Mouse (Mus musculus) G1E (cell line): Measurements from ENCODE around the gene Gm21987.

Experiments
- CTCF ChIP-seq: IDR thresholded peaks from 2 replicates; pipeline ENCODE4 v1.5.1; 2012; ENCODE audit warnings: low read depth, low read length, inconsistent platforms, mixed read lengths
- GATA2 ChIP-seq: IDR thresholded peaks from 2 replicates; pipeline ENCODE4 v1.6.1; 2012; ENCODE audit warnings: low read depth, low read length, inconsistent platforms, borderline replicate concordance
- POLR2AphosphoS5 ChIP-seq: IDR thresholded peaks from 2 replicates; pipeline ENCODE4 v1.6.1; 2012; ENCODE audit warnings: low read depth, low read length, inconsistent platforms; ENCODE audit not compliant: insufficient replicate concordance

DNA sequence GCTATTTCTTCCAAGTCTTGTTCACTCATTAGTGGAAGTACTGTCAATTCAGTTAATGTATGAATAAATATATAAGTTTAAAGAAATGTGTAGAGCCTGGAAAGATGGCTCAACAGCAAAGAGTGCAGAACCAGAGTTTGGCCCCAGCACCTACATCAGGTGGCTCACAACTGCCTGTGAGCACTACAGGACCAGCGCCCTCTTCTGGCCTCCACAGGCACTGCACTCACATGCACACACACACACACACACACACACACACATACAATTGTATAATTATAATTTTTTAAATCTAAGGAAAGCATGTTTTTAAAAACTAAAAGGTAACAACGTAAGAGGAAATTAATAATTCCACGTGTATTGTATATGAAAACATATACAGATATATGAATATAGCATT is 17.5 kb upstream of the Gm21987 start:
- no peak for TF ChIP-seq CTCF
- TF ChIP-seq GATA2, result no peak
- TF ChIP-seq POLR2AphosphoS5, result no peak
